Mouse (Mus musculus) lung, postnatal 14 days (tissue): Measurements from ENCODE around the gene Col23a1.
"Not testable (repeated sequence)": the region's sequence is repeated elsewhere in the genome, so short reads cannot be mapped to it uniquely, and the experiment has no call there.

Experiments
- DNase-seq: peaks from one replicate; pipeline ENCODE4 v3.0.0; 2021

Col23a1 gene

DNA sequence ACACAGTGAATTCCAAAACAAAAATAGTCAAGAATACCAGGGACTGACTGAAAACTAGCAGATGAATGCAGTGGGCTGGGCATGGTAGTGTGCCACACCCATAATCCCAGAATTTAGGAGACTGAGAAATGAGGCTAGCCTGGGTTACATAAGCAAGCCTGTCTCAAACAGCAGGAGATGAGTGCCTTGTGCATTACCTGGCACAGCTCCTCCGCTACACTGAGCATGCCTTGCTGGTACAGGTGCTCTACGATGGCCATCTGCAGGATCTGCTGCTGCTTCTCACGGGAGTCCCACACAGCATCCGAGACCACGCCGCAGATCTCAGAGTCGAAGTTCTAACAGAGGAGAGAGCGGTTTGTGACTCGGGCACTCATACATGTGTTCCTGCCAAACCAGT lies 337.7 kb downstream of the Col23a1 start:
- no peak for DNase-seq

DNA sequence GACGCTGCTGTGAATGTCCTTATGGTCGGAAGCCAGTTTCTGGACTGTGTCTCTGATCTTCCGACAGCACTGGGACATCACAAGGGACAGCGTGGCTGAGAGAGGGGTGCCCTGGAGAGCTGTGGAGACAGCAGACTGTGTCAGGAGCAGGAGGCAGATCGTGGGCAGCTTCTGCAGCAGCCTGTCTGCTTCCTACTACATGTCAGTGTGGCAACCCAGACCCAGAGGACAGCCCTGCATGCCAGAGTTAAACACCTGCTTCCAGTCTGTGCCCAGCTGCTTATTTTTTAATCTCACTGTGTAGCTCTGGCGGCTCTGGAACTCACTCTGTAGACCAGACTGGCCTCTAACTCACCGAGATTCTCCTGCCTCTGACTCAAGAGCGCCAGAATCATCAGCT lies 338.2 kb downstream of the Col23a1 start:
- no peak for DNase-seq

DNA sequence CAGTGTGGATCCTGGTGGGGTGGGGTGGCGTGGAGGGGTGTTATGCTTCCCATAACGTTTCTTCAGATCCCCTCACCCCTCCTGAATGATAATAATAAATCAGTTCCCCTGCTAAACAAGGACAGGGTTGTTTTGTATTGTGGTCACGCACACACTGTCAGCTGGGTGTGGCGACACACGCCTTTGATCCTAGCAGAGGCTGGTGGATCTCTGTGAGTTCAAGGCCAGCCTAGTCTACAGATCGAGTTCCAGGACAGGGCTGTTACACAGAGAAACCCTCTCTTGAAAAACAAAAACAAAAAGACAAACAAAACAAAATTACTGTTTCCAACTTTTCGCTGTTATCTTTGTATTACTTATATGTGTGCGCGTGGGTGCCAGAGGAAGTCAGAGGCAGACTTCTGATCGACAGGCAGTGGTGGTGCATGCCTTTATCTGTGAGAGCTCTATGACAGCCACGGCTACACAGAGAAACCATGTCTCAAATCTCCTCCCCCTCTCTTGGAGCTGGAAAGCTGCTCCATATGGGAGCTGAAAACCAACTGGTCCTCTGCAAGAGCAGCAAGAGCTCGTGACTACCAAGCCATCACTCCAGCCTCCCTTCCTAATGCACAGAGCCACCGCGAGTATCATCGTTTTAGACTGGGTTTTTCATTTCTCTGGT lies 340.1 kb downstream of the Col23a1 start:
- DNase-seq: no peak

DNA sequence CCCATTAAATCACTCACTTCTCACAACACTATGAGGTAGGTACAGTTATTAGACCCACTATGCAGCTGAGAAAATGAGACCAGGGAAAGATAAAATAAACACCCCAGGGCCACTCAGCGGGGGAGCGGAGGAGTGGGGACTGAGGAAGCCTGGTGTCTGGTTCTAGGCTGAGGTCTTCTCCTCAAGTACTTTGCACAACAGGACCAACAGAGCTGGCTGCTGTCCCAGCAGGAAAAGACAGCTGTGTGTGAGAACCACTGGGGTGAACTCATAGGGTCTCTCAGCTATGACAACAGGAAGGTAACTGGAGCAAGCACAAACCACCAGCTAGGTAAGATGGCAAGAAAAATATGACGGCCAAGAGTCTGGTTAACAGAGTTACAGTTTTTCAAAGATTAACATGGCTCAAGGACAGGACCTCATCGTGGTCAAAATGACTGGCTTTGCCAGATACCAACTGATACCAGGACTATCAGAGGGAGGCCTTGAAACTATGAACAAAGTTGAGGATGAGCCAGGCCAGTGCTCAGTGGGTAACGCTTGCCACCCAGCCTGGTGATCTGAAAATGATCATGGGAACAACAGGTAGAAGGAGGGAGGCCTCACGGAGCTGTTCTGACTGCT lies 342.5 kb downstream of the Col23a1 start:
- no peak for DNase-seq

DNA sequence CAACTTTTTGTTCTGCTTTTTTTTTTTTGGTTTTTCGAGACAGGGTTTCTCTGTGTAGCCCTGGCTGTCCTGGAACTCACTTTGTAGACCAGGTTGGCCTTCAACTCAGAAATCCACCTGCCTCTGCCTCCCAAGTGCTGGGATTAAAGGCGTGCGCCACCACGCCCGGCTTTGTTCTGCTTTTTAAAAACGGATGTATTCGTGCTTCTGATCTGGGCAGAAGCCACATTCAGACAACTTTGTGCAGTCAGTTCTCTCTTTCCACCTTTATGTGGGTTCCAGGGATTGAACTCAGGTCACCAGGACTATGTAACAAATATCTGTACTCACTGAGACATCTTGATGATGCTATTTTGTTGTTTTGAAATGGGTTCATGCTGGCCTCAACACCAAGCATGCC lies 343.5 kb downstream of the Col23a1 start:
- not testable (repeated sequence) for DNase-seq
